Mouse (Mus musculus): Measurements from ENCODE around the gene Magi1.

DNA sequence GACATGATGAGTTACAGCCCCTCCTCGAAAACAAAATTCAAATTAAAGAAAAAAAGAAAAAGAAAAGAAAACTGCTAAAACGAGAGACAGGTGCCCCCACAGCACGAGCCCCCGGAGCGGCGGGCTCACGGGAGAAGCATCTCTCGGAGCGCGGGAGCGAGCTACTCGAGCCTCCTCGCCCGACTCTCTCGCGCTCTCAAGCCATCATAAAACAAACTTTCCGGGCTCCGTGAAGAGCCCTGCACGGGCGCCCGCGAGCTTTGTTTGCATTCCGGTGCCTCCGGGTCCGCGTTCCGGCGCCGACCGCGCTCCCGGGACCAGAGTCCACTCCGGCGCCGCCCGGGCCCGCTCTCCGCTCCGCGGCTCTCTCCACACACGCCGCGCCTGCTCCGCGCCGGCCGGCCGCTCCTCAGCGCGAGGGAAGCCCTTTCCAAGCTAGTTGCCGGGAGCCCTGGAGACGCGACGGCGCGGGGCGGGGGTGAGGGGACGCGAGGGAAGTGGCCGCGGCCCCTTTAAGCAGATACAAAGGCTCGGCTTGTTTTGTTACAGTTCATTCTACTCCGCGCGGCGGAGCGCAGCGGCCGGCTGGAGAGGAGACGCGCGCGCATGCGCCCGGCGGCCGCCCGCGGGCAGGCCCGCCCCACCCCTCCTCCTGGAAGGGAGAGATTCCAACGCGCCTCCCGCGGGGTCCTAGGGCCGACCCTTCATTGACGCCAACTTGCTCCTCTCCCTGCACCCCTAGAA, at the start of gene Magi1:
- TF ChIP-seq RCOR1 (conservative IDR thresholded peaks at IDR 0.05; ENCODE audit: low read depth, low read length) = no peak
- no peak for TF ChIP-seq CTCF (conservative IDR thresholded peaks at IDR 0.05 in 1 of 2, IDR thresholded peaks at IDR 0.05 in 1 of 2; ENCODE audit: low read depth in 2 of 2, low read length in 2 of 2)
- no peak for TF ChIP-seq ZNF384 (IDR thresholded peaks at IDR 0.05; ENCODE audit: low read depth, low read length)
- TF ChIP-seq MAX (IDR thresholded peaks at IDR 0.05; ENCODE audit: low read length) = no peak
- no peak for TF ChIP-seq POLR2A (IDR thresholded peaks at IDR 0.05; ENCODE audit: low read depth, low read length)
- TF ChIP-seq MXI1 (IDR thresholded peaks at IDR 0.05; ENCODE audit: low read depth, low read length) = no peak
- TF ChIP-seq MAZ (IDR thresholded peaks at IDR 0.05; ENCODE audit: low read depth, low read length) = no peak

Measured in CH12.LX (cell line).